ENCODE assay signal across 31 mouse cellular contexts in the genomic region with DNA sequence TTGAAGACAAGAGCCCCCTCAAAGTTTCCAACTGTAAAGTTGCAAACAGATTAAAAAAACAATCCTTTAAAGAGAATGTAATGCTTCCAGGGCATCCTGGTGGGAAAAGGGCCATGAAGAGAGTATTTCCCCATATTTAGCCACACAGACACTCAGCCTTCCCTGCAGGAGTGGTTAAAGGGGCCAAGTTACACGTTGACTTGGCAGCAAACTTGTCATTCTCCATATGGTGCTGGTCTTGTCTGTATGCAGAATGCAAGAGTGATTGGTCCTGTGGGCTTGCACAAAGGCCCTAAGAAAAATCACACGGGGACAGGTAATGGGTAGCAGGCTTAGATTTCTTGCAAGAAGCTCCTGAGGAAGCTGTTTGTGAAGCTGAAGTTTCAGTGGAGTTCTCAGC.
A peak's percentile ranks its signal among the peaks of the same experiment; 100 is the strongest.
DNase-seq lines count a peak whose midpoint lies in the region; ATAC-seq lines count a peak whose summit lies in the region.
"Had no signal": no experiment of that assay in that cellular context is flagged by ENCODE, and none has a peak within 500 bp of the region (broad histone marks: within the 10 kb centered on the region; RNA-seq: fewer than 3 reads in every experiment).

No protein-coding gene starts in this region.

- H3K4me2 ChIP-seq in limb, embryonic 13.5 days (replicated peaks) = no peak overlapping the region
- H3K4me2 ChIP-seq: embryonic facial prominence, embryonic 12.5 days; heart, embryonic 11.5 days; hindbrain, embryonic 12.5 days; liver, embryonic 15.5 days; lung, embryonic 14.5 days; midbrain, embryonic 15.5 days; neural tube, embryonic 12.5 days had no signal

- no peak overlapping the region for H3K9ac ChIP-seq in limb, embryonic 13.5 days
- H3K9ac ChIP-seq: embryonic facial prominence, embryonic 12.5 days; hindbrain, embryonic 12.5 days; liver, embryonic 15.5 days; lung, embryonic 14.5 days; midbrain, embryonic 15.5 days; neural tube, embryonic 12.5 days had no signal

- 35% methylated on average over 2 of the region's 2 CpGs for WGBS in limb, embryonic 13.5 days
- WGBS in limb, embryonic 10.5 days = 48% methylated on average over 2 of the region's 2 CpGs

- H3K36me3 ChIP-seq in limb, embryonic 13.5 days = no peaks in the 10 kb centered on the region
- no peaks in the 10 kb centered on the region for H3K36me3 ChIP-seq in limb, embryonic 10.5 days
- H3K36me3 ChIP-seq: embryonic facial prominence, embryonic 12.5 days; hindbrain, embryonic 12.5 days; liver, embryonic 15.5 days; midbrain, embryonic 10.5 days; midbrain, embryonic 15.5 days; neural tube, embryonic 12.5 days had no signal

- no peak for DNase-seq in limb, embryonic 10.5 days (ENCODE audit: low spot score)
- DNase-seq in cerebellum, adult 11-12 months = peak; percentile 70
- DNase-seq in cerebellum, adult 9-11 months = peak; percentile 79
- no peak for DNase-seq in urinary bladder, postnatal 36 days (ENCODE audit: low spot score in 2 of 2)
- no peak for DNase-seq in spleen, postnatal 10 days (ENCODE audit: low spot score in 2 of 2)
- no peak for DNase-seq in lung, postnatal 10 days
- DNase-seq: adrenal gland, postnatal 25 days; embryo, embryonic 11 days; gastrocnemius, postnatal 25 days; heart, adult 18-20 months; heart, postnatal 36 days; kidney, adult 11 months; kidney, postnatal 14 days; liver; lung, embryonic 14.5 days; right cerebral cortex, adult 18-20 months; spleen, adult 18-20 months; thymus, adult 2 months; thymus, postnatal 36 days had no signal

- H3K27ac ChIP-seq in limb, embryonic 13.5 days = 0 out of 2 replicates have a peak overlapping the region, but pooled peaks have one; percentile 6
- no peak overlapping the region for H3K27ac ChIP-seq in limb, embryonic 10.5 days
- H3K27ac ChIP-seq: embryonic facial prominence, embryonic 12.5 days; hindbrain, embryonic 12.5 days; liver, embryonic 15.5 days; midbrain, embryonic 10.5 days; midbrain, embryonic 15.5 days; neural tube, embryonic 12.5 days; stomach, postnatal 0 days had no signal

- no peak for ATAC-seq in limb, embryonic 13.5 days (ENCODE audit: low FRiP score, low read depth)
- ATAC-seq: CD4-positive, CD25-positive, alpha-beta regulatory T cell, adult 4 months; forebrain, embryonic 14.5 days; midbrain, embryonic 15.5 days had no signal

- H3K27me3 ChIP-seq in limb, embryonic 13.5 days = no peaks in the 10 kb centered on the region
- H3K27me3 ChIP-seq in limb, embryonic 10.5 days (ENCODE audit: low read depth, poor library complexity, severe bottlenecking) = no peaks in the 10 kb centered on the region
- H3K27me3 ChIP-seq: embryonic facial prominence, embryonic 12.5 days; hindbrain, embryonic 12.5 days; liver, embryonic 15.5 days; midbrain, embryonic 15.5 days; neural tube, embryonic 12.5 days had no signal

- no peaks in the 10 kb centered on the region for H3K9me3 ChIP-seq in limb, embryonic 13.5 days
- no peaks in the 10 kb centered on the region for H3K9me3 ChIP-seq in limb, embryonic 10.5 days (replicated peaks)
- H3K9me3 ChIP-seq: embryonic facial prominence, embryonic 12.5 days; hindbrain, embryonic 12.5 days; liver, embryonic 15.5 days; midbrain, embryonic 15.5 days; neural tube, embryonic 12.5 days had no signal

- H3K4me1 ChIP-seq in limb, embryonic 13.5 days = no peaks in the 10 kb centered on the region
- H3K4me1 ChIP-seq in limb, embryonic 10.5 days = no peaks in the 10 kb centered on the region
- H3K4me1 ChIP-seq: embryonic facial prominence, embryonic 12.5 days; hindbrain, embryonic 12.5 days; liver, embryonic 15.5 days; midbrain, embryonic 10.5 days; neural tube, embryonic 12.5 days had no signal

- no peak overlapping the region for H3K4me3 ChIP-seq in limb, embryonic 13.5 days
- no peak overlapping the region for H3K4me3 ChIP-seq in limb, embryonic 10.5 days
- H3K4me3 ChIP-seq: embryonic facial prominence, embryonic 12.5 days; hindbrain, embryonic 12.5 days; liver, embryonic 15.5 days; midbrain, embryonic 10.5 days; midbrain, embryonic 15.5 days; myocyte; neural tube, embryonic 12.5 days had no signal

Comparison
In these comparisons a context has a peak if more than half of its experiments do, and no peak if none do; other contexts are left out.
1. DNase-seq: peak in cerebellum, adult 11-12 months (single experiment) and cerebellum, adult 9-11 months (single experiment); none in limb, embryonic 10.5 days (single experiment), urinary bladder, postnatal 36 days (0 of 2), spleen, postnatal 10 days (0 of 2) and lung, postnatal 10 days (single experiment).